Mouse (Mus musculus): ENCODE measurements around the gene Cyp2c70. TPM values are rescaled to one million over a fixed set of nuclear protein-coding genes. Genes with fewer than 3 reads are reported as not detected.

Cyp2c70 gene
- 1.3 and 2.5 TPM in 2 replicates for polyA plus RNA-seq (2015; fragmentation: Nextera tagmentation; extraction: Ambion mirVana)

- no peak within 1 kb of the TSS for H3K4me3 ChIP-seq (ENCODE audit: low read depth, low read length)
- no peak within 1 kb of the TSS for H3K4me2 ChIP-seq (replicated peaks; ENCODE audit: low read depth)
- 0 out of 2 replicates have a peak, but pooled peaks have one; percentile 11 for TF ChIP-seq CTCF (IDR thresholded peaks at IDR 0.05; ENCODE audit: low read depth)
- 37% methylated on average over 5 of the region's 5 CpGs for WGBS
- H3K27me3 ChIP-seq (replicated peaks; ENCODE audit: control insufficient read depth, insufficient read depth, low read length), result no peaks in the 10 kb centered on the region
- no peaks in the 10 kb centered on the region for H3K4me1 ChIP-seq (replicated peaks; ENCODE audit: control insufficient read depth, insufficient read depth, low read length)
- peak; percentile 33; the same call in 1 of the 2 replicates for ATAC-seq
- no peak within 1 kb of the TSS for H3K9ac ChIP-seq (ENCODE audit: low read depth, low read length)
- no peaks in the 10 kb centered on the region for H3K36me3 ChIP-seq (ENCODE audit: control insufficient read depth, insufficient read depth)
- H3K27ac ChIP-seq (ENCODE audit: low read depth, low read length), result no peak within 1 kb of the TSS
- no peaks in the 10 kb centered on the region for H3K9me3 ChIP-seq (ENCODE audit: control insufficient read depth)
Observed at GRCm38 (mm10) chr19:40187160-40187559, at the start of gene Cyp2c70. TSS of gene Cyp2c70 (minus strand) at chr19:40187333.

DNA sequence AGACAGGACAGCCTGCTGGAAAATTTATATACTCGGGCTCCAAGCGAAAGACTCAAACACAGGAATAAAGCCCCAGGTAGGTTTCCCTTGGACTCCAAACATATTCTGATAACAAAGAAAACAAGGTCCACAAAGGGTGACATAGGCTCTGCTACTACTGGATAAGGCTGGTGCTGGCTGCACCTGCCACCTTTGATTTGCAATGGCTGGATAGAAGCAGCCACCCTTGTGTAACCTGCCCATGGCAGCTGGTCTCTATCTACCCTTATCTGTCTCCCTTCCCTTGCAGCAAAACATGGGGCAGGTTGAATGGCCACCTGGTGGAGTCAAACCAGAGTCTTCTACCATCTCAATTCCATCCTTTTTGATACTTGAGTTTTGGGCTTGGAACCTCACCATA lies 45.4 kb upstream of the Cyp2c70 start:
- H3K9ac ChIP-seq (ENCODE audit: low read depth, low read length), result no peak overlapping the region
- peak; percentile 21; the same call in 1 of the 2 replicates for TF ChIP-seq CTCF (IDR thresholded peaks at IDR 0.05; ENCODE audit: low read depth)
- H3K27me3 ChIP-seq (replicated peaks; ENCODE audit: control insufficient read depth, insufficient read depth, low read length), result no peaks in the 10 kb centered on the region
- peak; percentile 82 for ATAC-seq
- WGBS, result 66% methylated on average over 2 of the region's 2 CpGs
- H3K27ac ChIP-seq (ENCODE audit: low read depth, low read length), result peak overlapping the region; percentile 51
- no peak overlapping the region for H3K4me3 ChIP-seq (ENCODE audit: low read depth, low read length)
- peak overlapping the region; percentile 43 for H3K4me2 ChIP-seq (replicated peaks; ENCODE audit: low read depth)
- no peaks in the 10 kb centered on the region for H3K4me1 ChIP-seq (replicated peaks; ENCODE audit: control insufficient read depth, insufficient read depth, low read length)
- no peaks in the 10 kb centered on the region for H3K9me3 ChIP-seq (ENCODE audit: control insufficient read depth)
- peaks cover 29% of the 10 kb centered on the region; the same call in 1 of the 2 replicates for H3K36me3 ChIP-seq (ENCODE audit: control insufficient read depth, insufficient read depth)

GRCm38 (mm10) chr19:40231825-40232541 lies 44.9 kb upstream of the Cyp2c70 start:
- Histone ChIP-seq H3K9ac (ENCODE audit: low read depth, low read length) (no peak overlapping the region), H3K4me3 (ENCODE audit: low read depth, low read length) (no peak overlapping the region), H3K36me3 (ENCODE audit: control insufficient read depth, insufficient read depth) (peaks cover 32% of the 10 kb centered on the region; the same call in 1 of the 2 replicates), H3K9me3 (ENCODE audit: control insufficient read depth) (no peaks in the 10 kb centered on the region), H3K27ac (ENCODE audit: low read depth, low read length) (peak overlapping the region; percentile 51), H3K27me3 (replicated peaks; ENCODE audit: control insufficient read depth, insufficient read depth, low read length) (no peaks in the 10 kb centered on the region), H3K4me1 (replicated peaks; ENCODE audit: control insufficient read depth, insufficient read depth, low read length) (no peaks in the 10 kb centered on the region), H3K4me2 (replicated peaks; ENCODE audit: low read depth) (peak overlapping the region; percentile 43)
- WGBS, result 48% methylated on average over 7 of the region's 7 CpGs
- peak; percentile 82 for ATAC-seq
- peak; percentile 65 for TF ChIP-seq CTCF (IDR thresholded peaks at IDR 0.05; ENCODE audit: low read depth)

GRCm38 (mm10) chr19:40231074-40231738 lies 44.1 kb upstream of the Cyp2c70 start:
- Histone ChIP-seq H3K9me3 (ENCODE audit: control insufficient read depth) (no peaks in the 10 kb centered on the region), H3K9ac (ENCODE audit: low read depth, low read length) (no peak overlapping the region), H3K4me1 (replicated peaks; ENCODE audit: control insufficient read depth, insufficient read depth, low read length) (no peaks in the 10 kb centered on the region), H3K27me3 (replicated peaks; ENCODE audit: control insufficient read depth, insufficient read depth, low read length) (no peaks in the 10 kb centered on the region), H3K27ac (ENCODE audit: low read depth, low read length) (peak overlapping the region; percentile 51; the same call in 1 of the 2 replicates), H3K4me2 (replicated peaks; ENCODE audit: low read depth) (no peak overlapping the region), H3K36me3 (ENCODE audit: control insufficient read depth, insufficient read depth) (peaks cover 33% of the 10 kb centered on the region; the same call in 1 of the 2 replicates), H3K4me3 (ENCODE audit: low read depth, low read length) (no peak overlapping the region)
- no peak for TF ChIP-seq CTCF (IDR thresholded peaks at IDR 0.05; ENCODE audit: low read depth)
- no peak for ATAC-seq
- WGBS, result 86% methylated on average over 13 of the region's 13 CpGs

DNA sequence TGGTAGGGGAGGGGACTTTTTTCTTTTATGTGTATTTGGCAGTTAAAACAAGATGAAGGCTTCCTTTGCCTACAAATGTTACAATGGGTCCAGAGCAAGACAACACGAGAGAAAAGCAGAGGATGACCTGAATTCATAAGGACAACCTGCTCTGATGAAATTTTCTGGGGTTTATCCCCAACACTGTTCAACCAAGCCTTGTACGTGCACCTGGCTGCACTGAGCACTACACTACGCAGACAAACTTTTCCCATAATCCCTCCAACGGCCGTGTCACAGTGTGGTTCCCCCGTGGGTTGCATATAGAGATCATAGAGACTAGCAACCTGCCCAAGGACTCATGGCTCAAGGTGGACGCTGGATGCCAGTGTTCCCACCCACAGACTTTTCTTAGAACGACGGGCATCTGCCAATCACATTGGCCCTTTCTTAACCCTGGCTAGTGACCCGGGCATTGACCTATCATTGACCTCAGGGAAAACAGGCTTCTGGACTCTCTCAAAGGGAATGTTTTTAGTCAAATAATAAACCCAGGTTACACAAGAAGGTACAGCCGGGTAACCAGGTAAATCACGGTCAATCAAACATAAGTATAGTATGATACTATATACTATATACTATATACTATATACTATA lies 39.5 kb upstream of the Cyp2c70 start:
- no peaks in the 10 kb centered on the region for H3K9me3 ChIP-seq (ENCODE audit: control insufficient read depth)
- no peak overlapping the region for H3K4me3 ChIP-seq (ENCODE audit: low read depth, low read length)
- no peak overlapping the region for H3K27ac ChIP-seq (ENCODE audit: low read depth, low read length)
- H3K27me3 ChIP-seq (replicated peaks; ENCODE audit: control insufficient read depth, insufficient read depth, low read length), result no peaks in the 10 kb centered on the region
- TF ChIP-seq CTCF (IDR thresholded peaks at IDR 0.05; ENCODE audit: low read depth), result no peak
- no peak overlapping the region for H3K9ac ChIP-seq (ENCODE audit: low read depth, low read length)
- no peak for ATAC-seq
- no peaks in the 10 kb centered on the region for H3K4me1 ChIP-seq (replicated peaks; ENCODE audit: control insufficient read depth, insufficient read depth, low read length)
- peaks cover 51% of the 10 kb centered on the region for H3K36me3 ChIP-seq (ENCODE audit: control insufficient read depth, insufficient read depth)
- H3K4me2 ChIP-seq (replicated peaks; ENCODE audit: low read depth), result no peak overlapping the region
- WGBS, result 85% methylated on average over 12 of the region's 12 CpGs

- no peak overlapping the region for H3K4me3 ChIP-seq (ENCODE audit: low read depth, low read length)
- no peak overlapping the region for H3K27ac ChIP-seq (ENCODE audit: low read depth, low read length)
- no peak for ATAC-seq
- H3K27me3 ChIP-seq (replicated peaks; ENCODE audit: control insufficient read depth, insufficient read depth, low read length), result no peaks in the 10 kb centered on the region
- WGBS, result 67% methylated on average over 5 of the region's 5 CpGs
- no peak for TF ChIP-seq CTCF (IDR thresholded peaks at IDR 0.05; ENCODE audit: low read depth)
- no peaks in the 10 kb centered on the region for H3K9me3 ChIP-seq (ENCODE audit: control insufficient read depth)
- no peak overlapping the region for H3K9ac ChIP-seq (ENCODE audit: low read depth, low read length)
- peaks cover 51% of the 10 kb centered on the region for H3K36me3 ChIP-seq (ENCODE audit: control insufficient read depth, insufficient read depth)
- no peak overlapping the region for H3K4me2 ChIP-seq (replicated peaks; ENCODE audit: low read depth)
- H3K4me1 ChIP-seq (replicated peaks; ENCODE audit: control insufficient read depth, insufficient read depth, low read length), result no peaks in the 10 kb centered on the region
Observed at GRCm38 (mm10) chr19:40225761-40226110, 38.6 kb upstream of the Cyp2c70 start.
